Mouse (Mus musculus) hindbrain, embryonic 14.5 days (tissue): Measurements from ENCODE around the gene Lrp4. TPM values are rescaled to one million over a fixed set of nuclear protein-coding genes. Genes with fewer than 3 reads are reported as not detected.

Source experiments
- ATAC-seq: fragments of 200-750 bp; cut with Nextera tagmentation; 2 replicates; pipeline ENCODE4 v1.8.0; 2017; ENCODE audit warnings: moderate number of reproducible peaks, mild to moderate bottlenecking, moderate TSS enrichment, moderate library complexity; ENCODE audit not compliant: low FRiP score
- DNase-seq: peaks from one replicate; pipeline ENCODE4 v3.0.0-alpha.2; 2015; ENCODE audit warnings: low spot score
- H3K27ac ChIP-seq: fragments of 300-500 bp; sonication (generic); 2 replicates; pipeline ENCODE4 v1.5.1; 2014; ENCODE audit warnings: mild to moderate bottlenecking, moderate library complexity
- H3K27me3 ChIP-seq: fragments of 300-500 bp; sonication (generic); 2 replicates; pipeline ENCODE4 v1.6.1; 2014; ENCODE audit warnings: mild to moderate bottlenecking, low read length, mixed read lengths; ENCODE audit not compliant: control insufficient read depth, insufficient read depth
- H3K36me3 ChIP-seq: fragments of 300-500 bp; sonication (generic); replicated peaks from 2 replicates; pipeline ENCODE4 v1.6.1; 2014; ENCODE audit not compliant: control insufficient read depth, insufficient read depth
- H3K4me1 ChIP-seq: fragments of 300-500 bp; sonication (generic); replicated peaks from 2 replicates; pipeline ENCODE4 v1.6.1; 2014; ENCODE audit warnings: antibody characterized with exemption, low read length, mixed read lengths; ENCODE audit not compliant: control insufficient read depth, insufficient read depth
- H3K4me2 ChIP-seq: fragments of 300-500 bp; sonication (generic); replicated peaks from 2 replicates; pipeline ENCODE4 v1.6.1; 2014; ENCODE audit warnings: mild to moderate bottlenecking, moderate library complexity
- H3K4me3 ChIP-seq: fragments of 300-500 bp; sonication (generic); replicated peaks from 2 replicates; pipeline ENCODE4 v1.5.1; 2014; ENCODE audit warnings: mild to moderate bottlenecking, low read length
- H3K9ac ChIP-seq: fragments of 300-500 bp; sonication (generic); 2 replicates; pipeline ENCODE4 v1.6.1; 2014
- H3K9me3 ChIP-seq: fragments of 300-500 bp; sonication (generic); 2 replicates; pipeline ENCODE4 v1.6.1; 2016; ENCODE audit warnings: low read length; ENCODE audit not compliant: control insufficient read depth
- WGBS: fragments of 180-500 bp; shearing (Covaris S2); extraction: QIAGEN DNeasy Blood & Tissue Kit; methylation state at CpG from one replicate; pipeline ENCODE4 v1.1.7; 2014; 5-methylcytosine and 5-hydroxymethylcytosine counted together
- polyA plus RNA-seq: library from polyadenylated mRNA; unstranded; fragments of >200 nt; fragmentation: Nextera tagmentation; extraction: Ambion mirVana; gene quantifications from 2 replicates; pipeline ENCODE4 v1.2.1, GENCODE M21; 2014

Gene Lrp4
- polyA plus RNA-seq, 1 experiment from 2014 or later = 4.5 TPM

- under 1% methylated on average over 41 of the region's 45 CpGs for WGBS
Observed at GRCm38 (mm10) chr2:91457656-91458251, 443 bp downstream of the Lrp4 start.

GRCm38 (mm10) chr2:91458252-91458672, 951 bp downstream of the Lrp4 start:
- peaks cover 41% of the 10 kb centered on the region for H3K4me1 ChIP-seq
- no peak for DNase-seq
- ATAC-seq = 0 out of 2 replicates have a peak, but pooled peaks have one; percentile 18

More at GRCm38 (mm10) chr2:91457656-91458251, 443 bp downstream of the Lrp4 start:
- peak overlapping the region; percentile 66 for H3K27ac ChIP-seq
- ATAC-seq (peak; percentile 51), DNase-seq (no peak)
- no peaks in the 10 kb centered on the region for H3K9me3 ChIP-seq
- H3K4me2 ChIP-seq = peak overlapping the region; percentile 99
- H3K4me1 ChIP-seq = peaks cover 36% of the 10 kb centered on the region
- H3K27me3 ChIP-seq = peaks cover 19% of the 10 kb centered on the region; the same call in 1 of the 2 replicates
- no peaks in the 10 kb centered on the region for H3K36me3 ChIP-seq
- H3K9ac ChIP-seq = peak overlapping the region; percentile 74
- H3K4me3 ChIP-seq = peak overlapping the region; percentile 66

GRCm38 (mm10) chr2:91458673-91459391, 1.5 kb downstream of the Lrp4 start:
- H3K27me3 ChIP-seq = peaks cover 19% of the 10 kb centered on the region; the same call in 1 of the 2 replicates
- peak overlapping the region; percentile 74 for H3K9ac ChIP-seq
- H3K36me3 ChIP-seq = no peaks in the 10 kb centered on the region
- under 1% methylated on average over 32 of the region's 32 CpGs for WGBS
- H3K4me2 ChIP-seq = peak overlapping the region; percentile 99
- H3K4me1 ChIP-seq = peaks cover 42% of the 10 kb centered on the region
- DNase-seq (no peak), ATAC-seq (0 out of 2 replicates have a peak, but pooled peaks have one; percentile 22)
- H3K4me3 ChIP-seq = peak overlapping the region; percentile 66
- H3K27ac ChIP-seq = peak overlapping the region; percentile 76
- no peaks in the 10 kb centered on the region for H3K9me3 ChIP-seq

More at GRCm38 (mm10) chr2:91458252-91458672, 951 bp downstream of the Lrp4 start:
- Histone ChIP-seq H3K4me3 (peak overlapping the region; percentile 66), H3K4me2 (peak overlapping the region; percentile 99), H3K9ac (peak overlapping the region; percentile 74), H3K27me3 (peaks cover 19% of the 10 kb centered on the region; the same call in 1 of the 2 replicates), H3K27ac (peak overlapping the region; percentile 76), H3K36me3 (no peaks in the 10 kb centered on the region), H3K9me3 (no peaks in the 10 kb centered on the region)
- under 1% methylated on average over 21 of the region's 21 CpGs for WGBS

GRCm38 (mm10) chr2:91460076-91460475, 2.8 kb downstream of the Lrp4 start:
- Histone ChIP-seq H3K4me3 (no peak overlapping the region), H3K4me2 (0 out of 2 replicates have a peak overlapping the region, but pooled peaks have one; percentile 6), H3K27ac (no peak overlapping the region)

GRCm38 (mm10) chr2:91460771-91461170, 3.5 kb downstream of the Lrp4 start:
- 64% methylated on average over 7 of the region's 7 CpGs for WGBS
- no peak overlapping the region for H3K4me3 ChIP-seq
- no peak for DNase-seq

More at GRCm38 (mm10) chr2:91460076-91460475, 2.8 kb downstream of the Lrp4 start:
- WGBS = 94% methylated on average over 6 of the region's 6 CpGs
- ATAC-seq = no peak
- H3K4me1 ChIP-seq = peaks cover 42% of the 10 kb centered on the region
- H3K9ac ChIP-seq = no peak overlapping the region
- peaks cover 19% of the 10 kb centered on the region; the same call in 1 of the 2 replicates for H3K27me3 ChIP-seq
- H3K36me3 ChIP-seq = no peaks in the 10 kb centered on the region
- DNase-seq = no peak
- no peaks in the 10 kb centered on the region for H3K9me3 ChIP-seq

GRCm38 (mm10) chr2:91461341-91461740, 4.0 kb downstream of the Lrp4 start:
- DNase-seq = no peak
- peaks cover 19% of the 10 kb centered on the region; the same call in 1 of the 2 replicates for H3K27me3 ChIP-seq
- H3K4me3 ChIP-seq = no peak overlapping the region
- H3K36me3 ChIP-seq = no peaks in the 10 kb centered on the region
- H3K9me3 ChIP-seq = no peaks in the 10 kb centered on the region
- no peak overlapping the region for H3K9ac ChIP-seq
- WGBS = 42% methylated on average over 3 of the region's 3 CpGs
- no peak overlapping the region for H3K4me2 ChIP-seq
- H3K27ac ChIP-seq = no peak overlapping the region
- ATAC-seq = no peak
- H3K4me1 ChIP-seq = peaks cover 42% of the 10 kb centered on the region

More at GRCm38 (mm10) chr2:91460771-91461170, 3.5 kb downstream of the Lrp4 start:
- H3K27ac ChIP-seq = no peak overlapping the region
- peaks cover 19% of the 10 kb centered on the region; the same call in 1 of the 2 replicates for H3K27me3 ChIP-seq
- no peaks in the 10 kb centered on the region for H3K36me3 ChIP-seq
- H3K4me2 ChIP-seq = no peak overlapping the region
- peaks cover 42% of the 10 kb centered on the region for H3K4me1 ChIP-seq
- H3K9ac ChIP-seq = no peak overlapping the region
- H3K9me3 ChIP-seq = no peaks in the 10 kb centered on the region
- ATAC-seq = no peak

- Histone ChIP-seq H3K27ac (0 out of 2 replicates have a peak overlapping the region, but pooled peaks have one; percentile 63), H3K36me3 (no peaks in the 10 kb centered on the region), H3K9ac (peak overlapping the region; percentile 53), H3K27me3 (peaks cover 19% of the 10 kb centered on the region; the same call in 1 of the 2 replicates), H3K4me3 (no peak overlapping the region), H3K4me1 (peaks cover 41% of the 10 kb centered on the region), H3K4me2 (peak overlapping the region; percentile 48), H3K9me3 (no peaks in the 10 kb centered on the region)
- DNase-seq = no peak
- ATAC-seq = no peak
- 9% methylated on average over 2 of the region's 2 CpGs for WGBS
Observed at GRCm38 (mm10) chr2:91462196-91462595, 4.9 kb downstream of the Lrp4 start.

- Histone ChIP-seq H3K27ac (peak overlapping the region; percentile 63), H3K4me2 (peak overlapping the region; percentile 48), H3K27me3 (peaks cover 19% of the 10 kb centered on the region; the same call in 1 of the 2 replicates), H3K9ac (peak overlapping the region; percentile 53), H3K9me3 (no peaks in the 10 kb centered on the region), H3K4me3 (no peak overlapping the region), H3K36me3 (no peaks in the 10 kb centered on the region), H3K4me1 (peaks cover 42% of the 10 kb centered on the region)
- DNase-seq (no peak), ATAC-seq (peak; percentile 15; the same call in 1 of the 2 replicates)
- 6% methylated on average over 12 of the region's 12 CpGs for WGBS
Observed at GRCm38 (mm10) chr2:91462681-91463080, 5.4 kb downstream of the Lrp4 start.

GRCm38 (mm10) chr2:91465934-91466333, 8.6 kb downstream of the Lrp4 start:
- no peak overlapping the region for H3K4me2 ChIP-seq
- no peaks in the 10 kb centered on the region for H3K36me3 ChIP-seq
- no peak overlapping the region for H3K9ac ChIP-seq
- no peak overlapping the region for H3K27ac ChIP-seq
- DNase-seq (no peak), ATAC-seq (no peak)
- WGBS = 88% methylated on average over 3 of the region's 3 CpGs
- H3K27me3 ChIP-seq = no peaks in the 10 kb centered on the region
- H3K4me1 ChIP-seq = peaks cover 39% of the 10 kb centered on the region
- no peaks in the 10 kb centered on the region for H3K9me3 ChIP-seq
- no peak overlapping the region for H3K4me3 ChIP-seq
